8 mouse cellular contexts compared by ENCODE assay signal in the genomic region with DNA sequence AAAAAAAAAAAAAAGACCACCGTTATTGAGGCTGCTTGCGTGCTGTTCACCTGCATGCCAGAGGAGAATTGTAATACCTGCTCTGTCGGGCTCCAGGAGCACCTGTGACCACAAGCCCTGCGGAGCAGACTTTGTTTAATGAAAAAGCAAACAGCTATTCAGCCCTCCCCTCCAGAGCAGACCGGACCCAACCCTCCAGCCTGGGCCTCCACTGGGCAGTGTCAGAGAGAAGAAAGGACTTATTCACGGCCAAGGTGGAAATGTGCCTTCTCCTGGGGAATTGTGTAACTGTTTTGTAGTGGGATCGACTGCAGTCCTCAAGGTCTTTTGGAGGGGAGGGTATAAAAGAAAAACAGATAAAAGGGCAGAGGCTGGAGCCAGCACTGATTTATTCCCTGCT.
DNase-seq lines count a peak whose midpoint lies in the region; ATAC-seq and TF ChIP-seq lines count a peak whose summit lies in the region.

No protein-coding gene starts in this region.

- 4% methylated on average over 7 of the region's 7 CpGs for WGBS in embryonic facial prominence, embryonic 11.5 days
- 36% methylated on average over 7 of the region's 7 CpGs for WGBS in kidney, adult 2 months
- WGBS in lung, embryonic 15.5 days, result 16% methylated on average over 7 of the region's 7 CpGs

- no peak for ATAC-seq in embryonic facial prominence, embryonic 11.5 days (replicated peaks; ENCODE audit: insufficient number of reproducible peaks, low FRiP score, low TSS enrichment, low read depth)
- ATAC-seq in lung, embryonic 15.5 days (ENCODE audit: borderline replicate concordance, extremely low read depth, low FRiP score, low TSS enrichment), result peak; percentile 81
- ATAC-seq in granulocyte monocyte progenitor cell, adult 5-6 weeks (replicated peaks; ENCODE audit: poor library complexity, severe bottlenecking), result no peak

- no peak for TF ChIP-seq POLR2A in kidney, adult 2 months (IDR thresholded peaks at IDR 0.05; ENCODE audit: low read depth, low read length)

- intact Hi-C loops in gastrocnemius, adult 2 months (cut with DNase I), result loop anchor here (10.0 kb wide), 1 partner anchor 94 kb away; no protein-coding TSS in a partner anchor

- H3K9me3 ChIP-seq in embryonic facial prominence, embryonic 11.5 days (replicated peaks; ENCODE audit: control insufficient read depth, low read length), result no peaks in the 10 kb centered on the region
- H3K9me3 ChIP-seq in lung, embryonic 15.5 days, result no peaks in the 10 kb centered on the region

- peak overlapping the region; percentile 41 for H3K4me2 ChIP-seq in embryonic facial prominence, embryonic 11.5 days (ENCODE audit: low read depth, low read length)
- H3K4me2 ChIP-seq in lung, embryonic 15.5 days, result peak overlapping the region; percentile 59

- H3K9ac ChIP-seq in embryonic facial prominence, embryonic 11.5 days (replicated peaks; ENCODE audit: low read length), result peak overlapping the region; percentile 50; the same call in 1 of the 2 replicates
- no peak overlapping the region for H3K9ac ChIP-seq in lung, embryonic 15.5 days

- no peak for TF ChIP-seq CTCF in kidney, adult 2 months (conservative IDR thresholded peaks at IDR 0.05; ENCODE audit: insufficient read depth, insufficient read length, low read depth, low read length)
- no peak for TF ChIP-seq CTCF in gastrocnemius, adult 2 months (IDR thresholded peaks at IDR 0.05)

- no peaks in the 10 kb centered on the region for H3K36me3 ChIP-seq in embryonic facial prominence, embryonic 11.5 days (replicated peaks; ENCODE audit: control insufficient read depth, insufficient read depth, low read depth, low read length)
- no peaks in the 10 kb centered on the region for H3K36me3 ChIP-seq in kidney, adult 2 months (ENCODE audit: control insufficient read depth, insufficient read depth, low read length)
- no peaks in the 10 kb centered on the region for H3K36me3 ChIP-seq in lung, embryonic 15.5 days

- H3K27ac ChIP-seq in embryonic facial prominence, embryonic 11.5 days (replicated peaks; ENCODE audit: low read depth, low read length), result peak overlapping the region; percentile 48
- H3K27ac ChIP-seq in kidney, adult 2 months (ENCODE audit: insufficient read depth, low read depth, low read length), result no peak overlapping the region
- H3K27ac ChIP-seq in lung, embryonic 15.5 days, result peak overlapping the region; percentile 93
- H3K27ac ChIP-seq in gastrocnemius, adult 2 months, result no peak overlapping the region; the same call in 1 of the 2 replicates

- H3K4me1 ChIP-seq in embryonic facial prominence, embryonic 11.5 days (ENCODE audit: control insufficient read depth, insufficient read depth, low read length), result peaks cover 14% of the 10 kb centered on the region
- peaks cover 6% of the 10 kb centered on the region for H3K4me1 ChIP-seq in kidney, adult 2 months (ENCODE audit: control insufficient read depth, insufficient read depth, low read length)
- peaks cover 49% of the 10 kb centered on the region for H3K4me1 ChIP-seq in lung, embryonic 15.5 days

- no peak overlapping the region for H3K4me3 ChIP-seq in embryonic facial prominence, embryonic 11.5 days (ENCODE audit: low read depth, low read length)
- no peak overlapping the region for H3K4me3 ChIP-seq in kidney, adult 2 months (ENCODE audit: insufficient read depth, low read depth, low read length)
- no peak overlapping the region for H3K4me3 ChIP-seq in lung, embryonic 15.5 days
- H3K4me3 ChIP-seq in gastrocnemius, adult 2 months, result no peak overlapping the region

- DNase-seq in cerebellum, postnatal 10 days, result peak; percentile 17 to 39
- DNase-seq in cerebellum, postnatal 25 days, result no peak
- DNase-seq in embryonic facial prominence, embryonic 11.5 days (ENCODE audit: low spot score), result no peak
- DNase-seq in kidney, adult 2 months, result peak; percentile 40
- no peak for DNase-seq in frontal cortex, adult 2 months (ENCODE audit: extremely low spot score in 1 of 2, low spot score in 1 of 2)
- no peak for DNase-seq in gastrocnemius, adult 2 months

- H3K27me3 ChIP-seq in embryonic facial prominence, embryonic 11.5 days (ENCODE audit: control insufficient read depth, insufficient read depth, low read length), result no peaks in the 10 kb centered on the region
- no peaks in the 10 kb centered on the region for H3K27me3 ChIP-seq in kidney, adult 2 months (replicated peaks; ENCODE audit: control insufficient read depth, insufficient read depth, low read length)
- no peaks in the 10 kb centered on the region for H3K27me3 ChIP-seq in lung, embryonic 15.5 days

Comparison
In these comparisons a context has a peak if more than half of its experiments do, and no peak if none do; other contexts are left out.
1. DNase-seq: peak in cerebellum, postnatal 10 days (2 of 2) and kidney, adult 2 months (single experiment); none in cerebellum, postnatal 25 days (0 of 2), embryonic facial prominence, embryonic 11.5 days (single experiment), frontal cortex, adult 2 months (0 of 2) and gastrocnemius, adult 2 months (single experiment).
2. H3K27ac ChIP-seq: peak in embryonic facial prominence, embryonic 11.5 days (single experiment) and lung, embryonic 15.5 days (single experiment); none in kidney, adult 2 months (single experiment) and gastrocnemius, adult 2 months (single experiment).